Mouse (Mus musculus): ENCODE measurements at regions not wholly inside any gene's neighbourhood (a gene's known extent, or its start where the extent isn't known, plus 50 kb on each side); places are given as distances from the start of the nearest gene placed in this dataset.

DNA sequence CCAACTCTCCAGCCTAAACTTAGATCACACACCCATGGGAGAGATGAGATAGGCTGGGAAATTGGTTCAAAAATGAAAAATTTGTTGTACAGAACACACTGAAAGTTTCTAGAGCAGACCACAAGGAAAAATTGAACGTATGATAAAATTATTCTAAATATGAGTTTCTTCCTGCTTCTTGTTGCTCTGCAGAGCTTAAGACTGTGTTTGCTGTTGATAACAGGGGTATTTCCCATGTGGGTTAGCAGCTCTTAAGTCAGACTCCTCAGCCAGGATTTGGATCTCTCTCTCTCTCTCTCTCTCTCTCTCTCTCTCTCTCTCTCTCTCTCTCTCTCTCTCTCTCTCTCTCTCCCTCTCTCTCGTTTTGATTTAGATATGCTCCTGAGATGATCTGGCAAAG is 173.5 kb upstream of the Stt3b start:
- DNase-seq (ENCODE audit: low read depth), result no peak

DNA sequence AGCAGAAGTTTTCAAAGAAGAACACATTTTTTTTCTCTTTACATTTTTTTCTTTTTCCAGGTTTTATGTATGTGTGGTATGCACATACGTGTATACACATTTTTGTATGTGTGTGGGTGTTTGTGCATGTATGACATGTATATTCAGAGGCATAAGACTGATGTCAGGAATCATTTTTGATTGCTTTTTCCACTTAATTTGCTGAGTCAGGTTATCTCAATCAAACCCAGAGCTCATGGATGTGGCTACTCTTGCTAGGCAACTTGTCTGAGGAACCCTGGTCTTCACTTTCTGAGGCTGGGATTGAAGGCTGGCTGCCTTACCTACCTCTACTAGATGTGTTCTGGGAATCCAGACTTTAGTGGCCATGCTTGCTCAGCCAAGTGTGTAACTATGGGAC is 174.2 kb upstream of the Stt3b start:
- DNase-seq (ENCODE audit: low read depth), result no peak

DNA sequence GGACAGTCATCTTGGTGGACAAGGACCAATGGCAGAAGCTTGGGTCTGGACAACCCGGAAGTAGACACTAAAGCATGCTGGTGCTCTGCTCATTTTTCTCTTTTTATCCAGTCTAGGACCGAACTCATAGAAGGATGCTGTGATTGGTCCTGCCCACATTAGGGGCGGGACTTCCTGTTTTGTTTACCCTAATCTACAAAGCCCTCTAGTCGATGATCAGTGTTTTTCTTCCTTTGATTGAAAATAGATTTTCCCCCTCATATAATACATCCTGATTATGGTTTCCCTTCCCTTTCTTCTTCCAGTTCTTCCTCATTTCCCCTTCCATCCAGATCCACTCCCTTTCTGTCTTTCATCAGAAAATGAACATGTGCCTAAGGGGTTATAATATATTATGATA is 175.0 kb upstream of the Stt3b start:
- DNase-seq (ENCODE audit: low read depth), result no peak

GRCm38 (mm10) chr9:115487175-115487760 is 177.0 kb upstream of the Stt3b start:
- DNase-seq (ENCODE audit: low read depth), result no peak

GRCm38 (mm10) chr9:115488913-115489809 is 178.9 kb upstream of the Stt3b start:
- no peak for DNase-seq (ENCODE audit: low read depth)

GRCm38 (mm10) chr9:115492431-115493171 is 182.4 kb upstream of the Stt3b start:
- DNase-seq (ENCODE audit: low read depth), result no peak

DNA sequence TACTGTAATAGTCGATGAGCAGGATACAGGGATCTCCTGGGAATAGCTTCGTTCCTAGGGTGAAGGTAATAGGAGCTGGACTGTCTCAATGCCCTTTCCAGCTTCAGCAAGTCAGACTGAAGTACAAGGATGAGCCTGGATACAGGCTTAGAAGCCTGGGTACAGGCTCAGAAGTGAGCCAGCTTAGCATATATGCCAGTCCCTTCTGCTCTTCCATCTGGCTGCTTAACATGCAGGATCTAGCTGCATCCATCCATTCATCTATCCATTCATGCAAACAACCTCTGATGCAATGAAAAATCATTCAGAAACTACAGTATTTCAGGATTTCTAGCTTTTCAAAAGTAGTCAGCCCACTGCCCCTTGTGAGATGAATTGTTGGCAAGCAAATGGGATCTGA is 183.5 kb upstream of the Stt3b start:
- no peak for DNase-seq (ENCODE audit: low read depth)

- peak; percentile 39 for DNase-seq (ENCODE audit: low read depth)
Measured at GRCm38 (mm10) chr9:115499536-115499935, 189.3 kb upstream of the Stt3b start.

GRCm38 (mm10) chr9:115504789-115505188 is 194.6 kb upstream of the Stt3b start:
- no peak for DNase-seq (ENCODE audit: low read depth)

DNA sequence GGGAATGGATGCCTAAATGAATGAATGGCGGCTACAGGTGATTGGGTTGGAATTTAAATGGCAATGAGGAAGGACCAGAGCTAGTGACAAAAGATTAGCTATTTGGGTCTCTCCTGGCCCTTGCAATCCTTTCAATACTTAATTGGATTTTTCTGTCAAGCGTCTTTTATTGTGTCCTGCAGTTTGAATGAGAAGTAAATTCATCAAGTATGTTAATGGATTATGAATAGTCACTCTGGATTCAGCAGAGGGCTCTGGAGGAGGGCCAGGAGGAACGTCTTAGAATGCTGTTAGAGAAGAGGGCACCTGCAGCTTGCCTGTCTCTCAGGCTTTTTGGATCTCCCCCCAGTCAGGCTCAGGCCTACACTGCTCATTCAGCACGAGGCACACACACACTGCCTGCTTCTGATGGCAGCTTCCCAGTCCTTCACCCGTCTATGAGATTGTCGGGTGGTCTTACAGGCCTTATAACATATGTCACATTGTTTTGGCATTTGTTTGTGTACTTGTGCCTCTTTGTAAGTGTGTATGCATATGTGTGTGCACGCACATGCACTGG is 197.0 kb upstream of the Stt3b start:
- no peak for DNase-seq (ENCODE audit: low read depth)

- no peak for DNase-seq (ENCODE audit: low read depth)
Measured at GRCm38 (mm10) chr9:115512835-115513629, 202.8 kb upstream of the Stt3b start.

- DNase-seq (ENCODE audit: low read depth), result no peak
Measured at GRCm38 (mm10) chr9:115517903-115518302, 207.7 kb upstream of the Stt3b start.

GRCm38 (mm10) chr9:115524161-115524560 is 213.9 kb upstream of the Stt3b start:
- DNase-seq (ENCODE audit: low read depth), result no peak

DNA sequence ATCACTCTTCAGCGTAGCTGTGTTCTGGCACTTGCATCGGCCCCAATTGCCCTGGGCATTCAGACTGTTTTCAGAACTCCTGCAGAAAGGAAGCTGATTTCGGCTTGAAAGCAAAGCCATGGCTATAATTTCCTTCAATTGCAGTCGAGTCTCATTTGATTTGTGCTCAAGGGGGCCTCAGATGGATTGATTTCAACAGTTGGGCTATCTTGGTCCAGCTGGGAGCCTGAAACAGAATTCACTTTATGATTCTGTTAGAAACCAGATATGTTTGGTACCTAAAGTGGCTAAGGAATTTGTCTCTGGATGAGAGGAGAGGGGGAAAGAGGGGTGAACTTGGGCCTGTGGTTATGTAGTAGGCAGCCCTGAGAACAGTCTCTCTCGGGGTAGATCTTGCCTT is 214.4 kb upstream of the Stt3b start:
- DNase-seq (ENCODE audit: low read depth), result no peak

DNA sequence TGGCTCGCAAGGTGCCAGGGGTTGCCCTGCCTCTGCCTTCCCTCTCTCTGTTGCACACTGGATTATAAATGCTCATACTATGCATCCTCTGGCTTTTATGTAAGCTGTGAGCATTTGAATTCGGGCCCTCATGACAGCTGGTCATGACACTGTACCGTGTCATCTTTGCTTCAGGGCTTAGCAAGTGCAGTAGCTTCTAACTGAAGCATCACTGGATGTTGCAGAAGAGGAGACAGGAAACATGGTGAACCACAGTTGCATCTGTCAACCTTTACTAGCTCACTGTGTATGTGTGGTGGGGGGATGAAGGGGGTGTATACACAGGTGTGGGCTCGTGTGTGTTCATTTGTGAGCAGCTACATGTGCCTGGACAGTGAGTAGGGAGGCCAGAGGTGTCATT is 216.1 kb upstream of the Stt3b start:
- DNase-seq (ENCODE audit: low read depth), result peak; percentile 28

GRCm38 (mm10) chr9:115526981-115527380 is 216.8 kb upstream of the Stt3b start:
- no peak for DNase-seq (ENCODE audit: low read depth)

DNA sequence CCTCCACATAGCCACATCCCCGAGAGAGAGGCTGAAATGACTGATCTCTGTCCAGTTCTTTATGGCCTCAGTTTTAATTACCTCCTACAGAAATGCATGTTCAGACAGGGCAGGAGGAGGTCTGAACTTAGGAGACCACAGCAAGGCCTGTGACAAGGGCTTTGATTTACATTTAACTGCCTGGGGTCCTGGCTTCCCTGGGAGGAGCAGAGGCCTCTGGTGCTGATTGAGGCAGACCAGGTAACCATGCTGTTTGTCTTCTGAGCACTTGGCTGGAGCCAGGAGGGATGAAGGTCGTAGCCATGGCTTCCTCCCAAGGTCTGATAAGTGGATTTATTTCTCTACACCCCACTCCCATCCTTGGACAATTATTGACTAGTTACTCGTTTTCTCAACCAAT is 224.0 kb upstream of the Stt3b start:
- no peak for DNase-seq (ENCODE audit: low read depth)

- DNase-seq (ENCODE audit: low read depth), result no peak
Measured at GRCm38 (mm10) chr9:115543665-115544064, 233.4 kb upstream of the Stt3b start.

GRCm38 (mm10) chr9:115545178-115545577 is 235.0 kb upstream of the Stt3b start:
- DNase-seq (ENCODE audit: low read depth), result no peak

DNA sequence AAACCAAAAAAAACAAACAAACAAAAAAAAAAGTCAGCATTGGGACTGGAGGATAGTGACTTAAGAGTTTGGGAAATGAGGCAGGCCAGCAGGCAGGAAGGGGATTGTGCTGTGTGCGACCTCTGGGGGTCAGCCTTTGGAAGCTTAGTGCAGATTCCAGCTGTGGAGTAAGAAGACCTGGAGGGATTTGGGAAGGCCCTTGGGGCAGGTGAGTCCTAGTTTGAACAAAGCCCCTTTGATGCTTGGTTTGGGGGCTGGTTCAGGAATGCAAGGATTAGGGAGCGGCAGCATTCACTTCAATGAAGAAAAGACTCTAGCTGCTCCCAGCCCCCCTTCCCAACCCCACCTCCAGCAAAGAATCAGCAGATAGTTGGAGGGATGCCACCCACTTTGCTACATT is 235.6 kb upstream of the Stt3b start:
- DNase-seq (ENCODE audit: low read depth), result no peak

GRCm38 (mm10) chr9:115547625-115548325 is 237.6 kb upstream of the Stt3b start:
- no peak for DNase-seq (ENCODE audit: low read depth)

Data from induced T-regulatory cell, adult 2 months (primary cell).